Mouse (Mus musculus): ENCODE measurements at regions not wholly inside any gene's neighbourhood (a gene's known extent, or its start where the extent isn't known, plus 50 kb on each side); places are given as distances from the start of the nearest gene placed in this dataset.

GRCm38 (mm10) chr10:41018888-41019287, 53.2 kb downstream of the Gpr6 start:
- no peak for DNase-seq (ENCODE audit: low spot score in 2 of 2)

- no peak for DNase-seq (ENCODE audit: low spot score in 2 of 2)
Measured at GRCm38 (mm10) chr10:41016547-41016946, 55.5 kb downstream of the Gpr6 start.

GRCm38 (mm10) chr10:41015654-41016053, 56.4 kb downstream of the Gpr6 start:
- peak; percentile 37 to 86 for DNase-seq (ENCODE audit: low spot score in 2 of 2)

- DNase-seq (ENCODE audit: low spot score in 2 of 2): no peak
Measured at GRCm38 (mm10) chr10:41010585-41010984, 61.5 kb downstream of the Gpr6 start.

GRCm38 (mm10) chr10:41007866-41008265, 64.2 kb downstream of the Gpr6 start:
- no peak for DNase-seq (ENCODE audit: low spot score in 2 of 2)

GRCm38 (mm10) chr10:41006634-41007033, 65.5 kb downstream of the Gpr6 start:
- no peak for DNase-seq (ENCODE audit: low spot score in 2 of 2)

- no peak for DNase-seq (ENCODE audit: low spot score in 2 of 2)
Measured at GRCm38 (mm10) chr10:41005776-41006175, 66.3 kb downstream of the Gpr6 start.

GRCm38 (mm10) chr10:41004753-41005152, 67.3 kb downstream of the Gpr6 start:
- no peak for DNase-seq (ENCODE audit: low spot score in 2 of 2)

GRCm38 (mm10) chr10:41004044-41004689, 67.9 kb downstream of the Gpr6 start:
- DNase-seq (ENCODE audit: low spot score in 2 of 2): peak; percentile 49 to 83

GRCm38 (mm10) chr10:41003197-41003596, 68.9 kb downstream of the Gpr6 start:
- DNase-seq (ENCODE audit: low spot score in 2 of 2): no peak

- DNase-seq (ENCODE audit: low spot score in 2 of 2): no peak
Measured at GRCm38 (mm10) chr10:41000965-41001364, 71.1 kb downstream of the Gpr6 start.

GRCm38 (mm10) chr10:40999486-40999885, 72.6 kb downstream of the Gpr6 start:
- DNase-seq (ENCODE audit: low spot score in 2 of 2): no peak

GRCm38 (mm10) chr10:40998799-40999198, 73.3 kb downstream of the Gpr6 start:
- no peak for DNase-seq (ENCODE audit: low spot score in 2 of 2)

- peak; percentile 70 to 75 for DNase-seq (ENCODE audit: low spot score in 2 of 2)
Measured at GRCm38 (mm10) chr10:40998330-40998729, 73.8 kb downstream of the Gpr6 start.

GRCm38 (mm10) chr10:40997606-40998005, 74.5 kb downstream of the Gpr6 start:
- DNase-seq (ENCODE audit: low spot score in 2 of 2): no peak

Data from layer of hippocampus, adult 18-20 months (tissue).